Mouse (Mus musculus) neutrophil, adult 65 days (primary cell): ENCODE data around the gene Trip4. TPM values are rescaled to one million over a fixed set of nuclear protein-coding genes. Genes with fewer than 3 reads are reported as not detected.

ENCODE experiments used
- total RNA-seq: library from RNA; stranded (reverse); gene quantifications from 2 replicates; pipeline ENCODE4 v1.2.4, GENCODE M21; 2023

Gene Trip4
- total RNA-seq: 26.5 and 27.5 TPM in 2 replicates

DNA sequence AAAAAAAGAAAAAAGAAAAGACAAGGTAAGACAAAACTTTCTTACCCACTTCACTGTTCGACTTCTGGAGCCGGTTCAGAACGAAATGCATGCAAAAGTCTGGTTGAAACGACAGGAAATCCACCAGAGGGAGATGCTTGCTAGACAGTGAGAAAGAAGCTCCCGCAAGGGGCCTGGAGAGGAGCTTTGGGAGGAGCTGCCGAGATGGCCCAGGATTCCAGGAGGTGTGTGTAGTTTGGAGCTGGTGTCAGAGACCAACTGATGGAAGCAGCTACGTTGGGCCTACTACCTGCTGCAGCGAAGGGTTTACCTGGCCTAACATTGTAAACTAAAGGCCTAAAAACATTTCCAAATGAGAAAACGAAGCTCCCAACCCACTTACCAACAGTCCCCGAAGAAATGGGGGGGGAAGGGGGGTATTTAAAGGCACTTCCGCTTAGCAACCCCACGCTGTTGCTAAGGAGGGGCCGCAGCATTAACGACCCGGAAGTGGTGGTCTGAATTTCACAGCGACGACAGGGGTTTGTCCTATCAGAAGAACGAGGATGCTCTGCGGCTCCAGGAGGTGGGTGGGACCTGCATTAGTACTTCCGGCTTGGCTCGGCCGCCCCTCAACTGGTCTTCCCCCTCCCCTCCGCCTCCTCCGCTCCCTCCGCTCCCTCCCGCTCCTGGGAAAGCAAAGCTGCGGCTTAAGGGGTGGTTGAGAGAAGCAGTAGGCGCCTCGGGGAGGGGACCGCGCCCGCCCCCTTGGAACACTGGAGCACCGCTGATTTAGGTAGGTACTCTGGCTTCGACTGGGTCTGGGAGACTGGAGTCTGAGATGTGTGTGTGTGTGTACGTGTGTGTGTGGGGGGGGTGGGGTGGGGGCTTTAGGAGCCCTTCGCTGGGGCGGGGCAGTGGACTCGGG lies at the start of gene Trip4, which contains the start of gene Csnk1g1:
Gene Trip4 (minus strand): TSS at position 401 of the 907 bp plus-strand sequence.
Gene Csnk1g1 (plus strand): TSS at position 531 of the 907 bp plus-strand sequence.

DNA sequence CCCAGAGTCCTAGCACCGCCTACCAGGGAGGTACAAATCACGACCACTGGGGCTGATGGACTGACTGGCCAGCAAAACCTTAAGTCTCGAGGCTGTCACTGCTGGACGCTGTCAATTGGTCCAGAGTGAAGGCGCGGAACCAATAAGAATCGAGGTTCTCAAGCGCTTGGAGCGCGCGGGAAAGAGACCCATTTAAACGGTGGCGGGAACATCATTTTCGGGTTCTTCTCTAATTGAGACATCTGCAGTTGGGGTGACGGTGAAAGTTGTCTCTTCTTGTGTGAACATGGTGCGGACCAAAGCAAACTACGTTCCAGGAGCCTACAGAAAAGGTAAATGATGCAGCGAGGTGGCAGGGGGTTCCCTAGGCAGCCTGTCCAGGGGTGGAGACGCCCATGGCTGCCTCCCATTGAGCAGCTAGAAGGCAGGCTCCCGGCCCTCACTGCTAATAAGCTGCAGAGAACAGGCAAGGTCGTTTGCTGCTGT lies 18.4 kb downstream of the Trip4 start, which contains the start of gene Pclaf:
Gene Pclaf (plus strand): TSS at position 95 of the 486 bp plus-strand sequence.

DNA sequence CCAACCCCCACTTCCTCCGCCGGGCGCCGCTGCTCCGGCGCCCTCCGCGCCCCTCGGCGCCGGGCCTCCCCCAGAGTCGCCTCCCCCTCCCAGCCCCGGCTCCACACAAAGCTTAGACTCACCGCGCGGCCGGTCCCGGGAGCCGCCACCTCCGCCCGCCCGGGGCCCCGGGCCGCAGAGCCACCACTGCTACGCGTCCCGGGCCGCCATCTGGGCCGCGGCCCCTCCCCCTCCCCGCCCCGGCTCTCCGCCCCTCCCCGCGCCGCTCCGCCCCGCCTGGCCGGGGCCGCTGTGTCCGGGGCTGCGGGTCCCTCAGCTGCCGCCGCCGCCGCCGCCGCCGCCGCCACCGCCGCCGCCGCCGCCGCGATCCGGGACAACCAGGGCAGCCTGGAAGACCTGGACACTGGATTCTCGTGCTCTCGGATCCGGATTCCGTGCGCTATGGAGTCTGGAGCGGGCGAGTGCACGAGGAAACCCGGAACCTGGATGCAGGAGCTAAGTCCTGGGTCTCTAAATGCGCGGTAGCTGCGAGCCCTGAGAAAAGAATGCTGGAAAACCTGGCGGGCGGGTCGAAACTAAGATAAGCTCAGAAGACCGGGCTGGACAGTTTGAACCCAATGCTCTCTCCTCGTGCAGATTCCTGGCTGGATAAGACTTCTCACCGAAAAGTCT lies 81.1 kb downstream of the Trip4 start, which contains the start of gene Zfp609:
Gene Zfp609 (minus strand): TSS at position 221 of the 672 bp plus-strand sequence.

Other genes with a start within 250 kb of the Trip4 start
- 71.0 and 75.2 TPM in 2 replicates for gene Oaz2, start 240.8 kb downstream of the Trip4 start, total RNA-seq
- 22.7 and 24.6 TPM in 2 replicates for gene Zfp609, start 81.2 kb downstream of the Trip4 start, total RNA-seq
- gene Pclaf, start 18.6 kb downstream of the Trip4 start, total RNA-seq: 82.6 and 100 TPM in 2 replicates
- gene Csnk1g1, start 130 bp upstream of the Trip4 start, total RNA-seq: 45.7 and 59.8 TPM in 2 replicates
- 129 and 167 TPM in 2 replicates for gene Ppib, start 151.4 kb upstream of the Trip4 start, total RNA-seq
- not detected in 2 replicates for gene Snx22, start 160.9 kb upstream of the Trip4 start, total RNA-seq
- 60.4 and 73.1 TPM in 2 replicates for gene Snx1, start 217.8 kb upstream of the Trip4 start, total RNA-seq
- gene Ciao2a, start 217.8 kb upstream of the Trip4 start, total RNA-seq: 62.4 and 65.4 TPM in 2 replicates
- 15.1 and 19.1 TPM in 2 replicates for gene Dapk2, start 249.4 kb upstream of the Trip4 start, total RNA-seq